Mouse (Mus musculus) thymus, postnatal 0 days (tissue): ENCODE measurements around the gene Arhgef3. TPM values are rescaled to one million over a fixed set of nuclear protein-coding genes. Genes with fewer than 3 reads are reported as not detected.

Source experiments
- DNase-seq: peaks from one replicate; pipeline ENCODE4 v3.0.0-alpha.2; 2015; ENCODE audit warnings: low spot score
- microRNA-seq: library from miRNA; unstranded; fragments of <30 nt; microRNA quantifications from one replicate; pipeline ENCODE4, GENCODE M21; 2016; ENCODE audit warnings: borderline number of aligned reads
- polyA plus RNA-seq: library from polyadenylated mRNA; unstranded; fragments of >200 nt; fragmentation: Nextera tagmentation; extraction: Ambion mirVana; gene quantifications from 2 replicates; pipeline ENCODE4 v1.2.1, GENCODE M21; 2015

Arhgef3 gene
- polyA plus RNA-seq, 1 experiment from 2014 or later, result 24.1 TPM

GRCm38 (mm10) chr14:27405452-27405851 is 290.8 kb downstream of the Arhgef3 start:
- DNase-seq, result peak; percentile 83

GRCm38 (mm10) chr14:27405947-27406346 is 291.2 kb downstream of the Arhgef3 start:
- DNase-seq, result no peak

GRCm38 (mm10) chr14:27408240-27408639 is 293.5 kb downstream of the Arhgef3 start:
- DNase-seq, result no peak

- DNase-seq, result no peak
Measured at GRCm38 (mm10) chr14:27409662-27410061, 295.0 kb downstream of the Arhgef3 start.

GRCm38 (mm10) chr14:27411492-27411891 is 296.8 kb downstream of the Arhgef3 start:
- DNase-seq, result no peak

GRCm38 (mm10) chr14:27412699-27413098 is 298.0 kb downstream of the Arhgef3 start:
- DNase-seq, result peak; percentile 47

- DNase-seq, result peak; percentile 76
Measured at GRCm38 (mm10) chr14:27413961-27414360, 299.3 kb downstream of the Arhgef3 start.

GRCm38 (mm10) chr14:27420816-27421215 is 306.1 kb downstream of the Arhgef3 start:
- no peak for DNase-seq

GRCm38 (mm10) chr14:27422301-27422700 is 307.6 kb downstream of the Arhgef3 start:
- no peak for DNase-seq

- DNase-seq, result peak; percentile 96
Measured at GRCm38 (mm10) chr14:27428573-27428972, 313.9 kb downstream of the Arhgef3 start, which contains the start of gene Fam208a. Gene Fam208a (plus strand): TSS chr14:27428834.

GRCm38 (mm10) chr14:27428973-27429711 is 314.4 kb downstream of the Arhgef3 start:
- peak; percentile 80 for DNase-seq

- no peak for DNase-seq
Measured at GRCm38 (mm10) chr14:27430280-27430679, 315.6 kb downstream of the Arhgef3 start.

- DNase-seq, result no peak
Measured at GRCm38 (mm10) chr14:27432064-27432463, 317.4 kb downstream of the Arhgef3 start.

GRCm38 (mm10) chr14:27436116-27436515 is 321.4 kb downstream of the Arhgef3 start:
- no peak for DNase-seq

- no peak for DNase-seq
Measured at GRCm38 (mm10) chr14:27436826-27437225, 322.1 kb downstream of the Arhgef3 start.

- peak; percentile 27 for DNase-seq
Measured at GRCm38 (mm10) chr14:27440921-27441320, 326.2 kb downstream of the Arhgef3 start.

- DNase-seq, result no peak
Measured at GRCm38 (mm10) chr14:27444851-27445281, 330.2 kb downstream of the Arhgef3 start.

- no peak for DNase-seq
Measured at GRCm38 (mm10) chr14:27446963-27447362, 332.3 kb downstream of the Arhgef3 start.

Small RNA genes within 50 kb of the gene (microRNA-seq; reads per million reads assigned to microRNA genes)
- not detected for gene Gm23633

Other genes starting within 250 kb of the Arhgef3 start
- gene Asb14, start 220.3 kb upstream of the Arhgef3 start, polyA plus RNA-seq, result 0.08 TPM in 1 of 2 replicates, not detected in the other
- gene Appl1, start 143.7 kb upstream of the Arhgef3 start, polyA plus RNA-seq, result 57.8 and 62.2 TPM in 2 replicates
- 1.4 and 2.1 TPM in 2 replicates for gene Hesx1, start 120.5 kb upstream of the Arhgef3 start, polyA plus RNA-seq
- gene Il17rd, start 76.0 kb upstream of the Arhgef3 start, polyA plus RNA-seq, result 0.19 and 0.20 TPM in 2 replicates